Mouse (Mus musculus) heart, postnatal 0 days (tissue): ENCODE results near the gene Cyp1a2.

Experiments
- CTCF ChIP-seq: IDR thresholded peaks from 2 replicates; pipeline ENCODE4 v1.5.1; 2016; ENCODE audit warnings: antibody characterized with exemption, control low read depth, low read depth
- EP300 ChIP-seq: IDR thresholded peaks from 2 replicates; pipeline ENCODE4 v1.6.1; 2016; ENCODE audit warnings: antibody characterized with exemption, low read depth

DNA sequence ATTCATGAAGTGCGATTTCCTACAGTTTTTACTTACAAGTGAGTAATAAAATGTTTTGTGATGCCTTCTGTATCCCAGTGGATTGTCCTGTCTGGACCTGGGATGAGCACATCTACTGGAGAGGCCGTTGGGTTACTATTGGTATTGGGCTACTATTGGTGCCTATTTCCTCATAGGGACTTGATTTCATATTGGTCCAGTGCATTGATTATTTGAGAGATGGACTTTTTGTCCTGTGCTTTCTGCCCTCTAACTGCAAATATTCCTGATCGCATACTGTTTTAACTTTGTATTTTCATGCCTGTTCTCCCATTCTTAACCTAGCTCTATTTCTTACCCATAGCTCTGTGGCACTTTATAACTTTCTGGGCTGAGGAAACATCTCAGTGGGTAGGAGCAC lies 41.2 kb upstream of the Cyp1a2 start:
- no peak for TF ChIP-seq CTCF
- TF ChIP-seq EP300, result no peak
